Mouse (Mus musculus) adrenal gland, adult 8-10 months (tissue): ENCODE data around the gene Large2. TPM values are rescaled to one million over a fixed set of nuclear protein-coding genes. Genes with fewer than 3 reads are reported as not detected.

ENCODE experiments used
- DNase-seq: peaks from one replicate; pipeline ENCODE4 v3.0.0; 2022
- total RNA-seq, 4 experiments: library from RNA; stranded (reverse); gene quantifications; 2 replicates each; pipeline ENCODE4 v1.2.4; 2022

Large2 gene
- total RNA-seq, 4 experiments from 2014 or later = 0.40 to 4.6 (median 2.1) TPM

DNA sequence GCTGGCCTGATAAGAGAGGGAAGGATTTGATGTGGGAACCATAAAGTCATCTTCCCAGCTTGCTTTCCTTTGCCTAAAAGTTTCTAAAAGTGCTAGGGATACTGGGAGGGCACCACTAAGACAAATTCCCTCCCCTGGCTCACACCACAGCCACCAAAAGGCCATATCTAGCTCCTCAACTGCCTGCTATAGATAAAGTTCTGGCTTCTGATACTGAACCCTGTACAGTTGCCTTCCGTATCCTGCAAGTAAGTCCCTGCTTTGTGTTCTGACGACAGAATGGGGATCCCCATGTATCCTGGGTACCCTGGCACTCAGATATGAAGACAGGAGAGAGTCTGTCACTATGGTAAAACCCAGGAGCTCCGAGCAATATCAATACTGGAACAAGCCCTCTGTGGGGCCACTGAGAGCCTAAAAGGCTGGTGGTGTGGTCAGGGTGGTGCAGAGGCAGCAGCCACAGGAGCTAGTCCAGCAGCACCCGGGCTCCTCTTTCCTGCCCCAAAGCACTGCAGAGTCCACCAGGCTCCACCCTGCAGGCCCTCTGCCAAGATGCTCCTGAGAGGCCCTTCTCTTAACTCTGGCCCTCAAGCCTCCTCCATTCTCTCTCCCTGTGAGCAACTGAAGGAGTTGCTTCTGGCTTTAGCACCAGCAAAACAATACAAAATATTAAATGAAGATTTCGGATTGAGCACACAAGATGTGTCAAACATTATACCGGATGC is 15.7 kb upstream of the Large2 start:
- no peak for DNase-seq

DNA sequence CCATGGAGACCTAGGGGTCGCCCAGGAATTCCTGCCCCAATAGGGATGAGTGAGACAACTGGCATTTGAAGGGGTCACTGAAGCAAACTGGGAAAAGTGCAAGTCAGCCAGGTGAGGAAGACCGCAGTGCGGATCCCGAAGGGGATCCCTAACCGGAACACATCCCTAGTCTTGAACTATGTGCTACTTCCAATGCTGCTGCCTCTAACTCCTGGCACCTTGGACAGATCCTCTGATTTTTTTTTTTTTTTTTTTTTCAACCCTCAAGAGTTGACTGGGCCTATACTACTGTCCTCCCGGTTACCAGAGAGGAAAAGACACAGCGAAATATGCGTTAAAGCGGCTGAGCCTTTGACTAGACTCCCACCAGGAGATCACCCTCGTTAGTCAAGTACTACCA is 15.0 kb upstream of the Large2 start:
- no peak for DNase-seq

DNA sequence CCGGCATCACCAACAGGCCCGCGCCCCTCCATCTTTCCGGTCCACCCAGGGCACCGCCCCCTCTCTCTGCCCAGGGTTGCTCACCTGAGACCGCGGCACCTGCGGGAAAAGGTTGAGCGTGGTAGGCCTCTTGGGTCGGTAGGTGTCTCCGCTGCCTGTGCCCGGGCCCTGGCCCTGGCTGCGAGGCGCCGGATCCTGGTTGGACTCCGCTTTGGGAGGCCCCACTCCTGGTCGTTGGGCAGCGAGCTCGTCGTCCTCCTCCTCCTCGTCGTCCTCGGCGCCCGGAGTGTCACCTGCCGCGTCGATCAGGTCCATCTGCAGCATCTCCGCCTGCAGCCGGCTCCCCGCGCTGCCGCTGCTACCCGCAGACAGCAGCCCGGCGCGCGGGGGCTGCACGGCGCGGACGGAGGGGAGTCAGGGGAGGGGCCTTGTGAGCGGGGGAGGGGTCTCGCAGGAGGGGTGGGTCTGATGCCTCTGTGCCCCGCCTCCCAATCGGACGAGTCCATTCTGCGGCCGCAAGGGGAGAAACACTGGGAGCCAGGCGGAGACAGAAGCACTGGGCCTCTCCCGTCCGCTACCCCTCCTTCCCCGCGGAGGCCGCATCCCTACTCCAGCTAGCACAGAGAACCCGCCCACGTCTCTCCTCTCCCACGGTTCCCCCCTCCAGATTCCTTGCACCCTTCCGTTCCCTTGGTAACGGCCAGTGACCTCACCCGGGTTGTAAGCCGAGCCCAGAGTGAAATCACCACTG is 14.4 kb upstream of the Large2 start:
- peak; percentile 86 for DNase-seq

DNA sequence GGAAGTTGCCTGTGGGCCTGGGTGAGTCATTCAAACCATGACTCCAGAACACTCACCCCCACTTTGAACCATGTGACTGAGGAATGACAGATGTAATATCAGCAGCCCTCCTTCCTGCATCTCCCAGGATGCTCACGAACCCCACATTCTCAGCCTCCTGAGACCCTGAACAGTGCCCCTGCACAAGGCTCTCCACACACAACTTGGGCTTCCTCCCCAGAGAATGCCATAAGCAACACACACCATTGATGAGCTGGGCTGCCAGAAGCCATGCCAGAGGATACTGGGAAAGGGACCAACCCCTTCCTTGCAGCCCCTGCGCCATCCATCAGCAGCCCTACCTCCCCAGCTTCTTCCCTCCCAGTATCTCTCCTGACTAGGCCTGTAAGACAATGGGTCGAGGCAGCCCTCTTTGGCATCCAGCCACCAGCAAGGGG is 13.4 kb upstream of the Large2 start:
- no peak for DNase-seq

DNA sequence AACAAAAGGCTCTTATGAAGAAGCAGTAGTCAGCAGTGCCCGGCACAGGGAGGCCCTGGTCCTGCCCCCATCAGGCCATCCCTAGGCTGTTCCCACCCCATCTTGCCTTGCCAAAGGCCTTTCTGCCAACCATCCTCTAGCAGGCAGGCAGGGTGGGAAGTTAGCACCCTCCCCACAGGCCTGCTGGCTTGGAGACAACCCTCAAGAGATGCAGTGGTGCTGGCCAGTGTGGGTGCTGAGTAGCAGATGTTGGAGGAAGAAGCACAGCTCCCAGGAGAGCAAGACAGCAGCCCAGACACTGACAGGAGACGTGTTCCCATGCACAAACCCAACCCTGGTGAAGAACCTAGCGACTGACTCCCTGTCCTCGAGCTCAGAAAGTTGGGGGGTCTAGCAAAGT is 13.0 kb upstream of the Large2 start:
- DNase-seq = no peak

DNA sequence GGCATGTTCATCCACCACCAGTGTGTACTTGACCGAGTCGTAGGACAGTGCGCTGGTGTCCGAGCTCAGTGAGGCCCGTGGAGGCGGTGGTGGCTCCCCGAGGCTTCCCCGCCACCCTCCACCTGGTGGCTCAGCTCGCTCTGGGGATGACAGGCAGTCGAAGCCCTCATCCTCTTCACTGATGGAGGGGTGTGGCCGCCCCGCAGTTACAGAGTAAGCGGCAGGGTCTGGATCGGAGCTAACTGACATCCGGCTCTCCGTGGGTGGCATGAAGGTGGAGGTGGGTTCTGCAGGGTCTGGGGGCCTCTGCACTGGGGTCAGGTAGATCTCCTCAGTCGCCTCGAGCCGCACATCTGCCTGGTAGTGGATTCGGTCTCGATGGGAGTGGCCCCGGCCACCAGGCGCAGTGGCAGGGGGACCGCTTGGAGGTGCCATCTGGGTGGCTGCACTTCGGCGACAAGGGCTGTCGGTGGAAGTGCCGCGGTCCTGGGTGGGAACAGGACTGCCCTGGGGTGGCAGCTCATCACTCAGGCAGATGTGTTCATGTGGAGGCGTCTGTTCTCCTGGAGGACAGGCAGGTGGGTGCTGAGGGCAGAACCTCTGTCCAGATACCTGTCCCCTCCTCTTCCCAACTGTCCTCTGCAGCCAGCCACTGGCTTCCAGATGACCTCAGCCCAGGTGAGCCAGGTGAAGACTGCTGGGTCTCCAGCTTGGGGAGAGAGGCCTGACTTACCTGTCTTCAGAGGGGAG is 12.3 kb upstream of the Large2 start:
- no peak for DNase-seq

DNA sequence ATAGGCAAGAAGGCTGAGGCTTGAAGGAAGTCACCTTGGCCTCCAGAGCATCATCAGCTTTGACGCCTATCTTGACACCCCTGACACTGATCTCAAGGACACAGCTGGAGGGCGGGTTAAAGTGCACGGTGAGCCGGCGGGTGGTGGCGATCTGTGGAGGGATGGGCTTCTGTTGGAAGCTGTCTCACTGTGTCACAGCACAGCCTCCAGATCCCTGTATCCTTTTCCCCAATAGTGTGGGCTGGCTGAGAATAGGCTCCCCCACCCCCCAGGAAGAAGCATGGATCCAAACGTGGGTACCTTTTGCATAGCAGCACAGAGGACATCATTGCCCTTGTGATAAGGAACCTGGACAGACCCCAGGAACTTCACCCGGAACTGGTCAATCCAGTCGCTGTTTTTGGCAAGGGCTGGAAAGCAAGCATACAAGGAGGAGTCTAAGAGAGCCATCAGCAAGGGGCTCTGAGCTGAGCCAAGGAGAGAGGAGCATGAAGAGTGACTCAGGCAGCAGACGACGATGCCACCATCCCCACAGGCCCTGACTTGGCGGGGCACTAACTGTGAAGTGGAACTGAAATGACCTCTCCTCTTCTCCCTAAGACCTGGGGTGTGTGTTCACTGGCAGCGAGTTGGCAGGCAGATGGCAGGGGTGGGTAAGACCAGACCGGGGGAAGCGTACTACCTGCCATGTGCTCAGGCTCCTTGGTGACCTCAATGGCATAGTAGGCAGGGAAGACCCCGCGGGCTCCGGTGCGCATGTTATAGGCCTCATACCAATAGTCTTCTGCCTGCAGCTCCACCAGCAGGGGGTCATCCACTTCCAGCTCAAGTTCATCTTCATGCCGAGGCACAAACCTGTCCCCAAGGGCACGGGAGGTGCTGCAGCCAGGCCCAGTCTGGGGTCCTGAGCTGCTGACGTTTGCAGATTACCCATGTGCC is 10.7 kb upstream of the Large2 start:
- no peak for DNase-seq

DNA sequence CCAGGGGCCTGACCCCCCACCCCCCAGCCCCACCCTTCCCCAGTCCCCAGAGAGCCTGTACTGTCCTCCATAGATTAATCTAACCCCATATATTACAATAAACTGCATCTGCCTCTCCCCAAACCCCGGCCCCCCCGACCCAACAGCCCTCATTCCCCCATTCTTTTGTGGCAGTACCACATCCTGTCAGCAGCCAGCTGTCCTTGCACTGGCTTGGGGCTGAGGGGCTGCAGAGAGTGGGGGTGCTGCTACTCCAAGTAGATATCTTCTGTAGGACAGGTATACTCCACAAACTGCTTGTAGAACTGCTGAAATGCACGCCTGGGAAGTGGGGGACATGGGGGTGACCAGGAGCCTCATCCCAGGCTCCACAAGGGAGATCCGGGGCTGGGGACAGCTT is 9.4 kb upstream of the Large2 start:
- DNase-seq = no peak

DNA sequence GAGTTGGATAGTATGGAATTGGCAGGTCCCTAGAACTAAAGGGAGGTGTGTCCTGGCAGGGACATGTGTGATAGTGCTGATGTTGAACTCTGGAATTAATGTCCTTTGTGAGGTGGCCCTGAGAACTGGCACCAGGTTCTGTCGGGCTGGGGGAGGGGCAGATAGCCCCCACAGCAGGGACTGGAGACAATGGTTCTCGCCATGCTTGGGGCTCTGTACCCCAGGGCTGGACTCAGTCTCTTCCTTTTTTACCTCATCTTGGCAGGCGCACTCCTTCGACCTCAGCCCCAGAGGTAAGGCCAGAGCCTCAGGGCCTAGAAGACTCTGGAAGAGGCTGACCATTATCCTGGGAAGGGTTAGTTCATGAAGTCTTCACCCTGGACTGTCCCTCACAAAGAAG is 8.1 kb upstream of the Large2 start:
- DNase-seq = no peak

DNA sequence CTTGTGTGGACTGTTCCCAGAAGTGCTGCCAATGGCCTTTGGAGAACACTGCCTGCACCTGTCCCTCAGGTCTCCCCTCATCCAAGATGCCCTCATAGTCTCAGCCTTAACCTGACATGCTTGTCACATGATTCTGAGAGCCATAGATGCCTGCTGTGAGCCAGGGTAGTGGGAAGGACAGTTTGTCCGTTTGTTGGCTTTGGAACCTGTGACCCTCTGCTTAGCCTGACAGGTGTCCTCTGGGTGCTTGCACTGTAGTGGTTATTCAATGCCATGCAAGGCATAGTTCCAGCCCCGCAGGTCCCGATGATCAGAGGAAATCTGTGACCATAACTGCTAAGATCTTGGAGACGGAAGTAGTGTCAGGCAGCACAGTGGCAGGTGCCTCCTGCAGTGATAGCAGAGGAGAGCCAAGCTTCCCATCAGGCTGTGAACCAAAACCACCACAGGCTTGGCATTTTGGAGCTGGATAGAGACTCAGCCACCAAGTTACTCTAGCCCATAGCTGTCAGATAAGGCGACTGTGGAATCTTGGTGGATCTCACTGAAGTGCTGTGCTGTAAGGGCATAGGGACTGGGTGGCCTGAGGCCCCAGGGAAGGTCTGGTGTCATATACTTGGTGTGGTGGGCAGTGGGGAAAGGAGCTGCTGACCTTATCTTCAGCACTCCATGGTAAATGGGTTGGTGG is 7.4 kb upstream of the Large2 start, which contains the start of gene 1700029I15Rik:
Gene 1700029I15Rik, plus strand, starts transcription at position 638 of the 688 bp plus-strand sequence.
- no peak for DNase-seq

DNA sequence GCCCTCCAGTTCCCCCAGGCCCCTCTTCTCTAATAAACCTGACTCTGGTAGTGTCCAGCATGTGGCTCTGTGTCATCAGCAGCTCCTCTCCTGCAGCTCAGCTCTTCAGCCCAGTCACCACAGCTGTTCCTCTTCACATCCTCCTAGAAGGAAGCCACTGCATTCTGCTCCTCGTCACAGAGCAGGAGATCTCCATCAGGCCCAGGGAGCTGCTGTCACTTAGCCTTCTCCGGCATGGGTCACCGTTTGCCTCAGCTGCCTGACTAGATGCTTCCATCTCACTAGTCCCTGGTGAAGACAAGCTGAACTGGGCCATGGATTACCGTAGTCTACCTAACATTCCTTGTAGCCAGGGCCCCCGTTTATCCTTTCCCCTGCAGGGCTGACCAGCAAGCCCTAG is 6.5 kb upstream of the Large2 start:
- DNase-seq = no peak

DNA sequence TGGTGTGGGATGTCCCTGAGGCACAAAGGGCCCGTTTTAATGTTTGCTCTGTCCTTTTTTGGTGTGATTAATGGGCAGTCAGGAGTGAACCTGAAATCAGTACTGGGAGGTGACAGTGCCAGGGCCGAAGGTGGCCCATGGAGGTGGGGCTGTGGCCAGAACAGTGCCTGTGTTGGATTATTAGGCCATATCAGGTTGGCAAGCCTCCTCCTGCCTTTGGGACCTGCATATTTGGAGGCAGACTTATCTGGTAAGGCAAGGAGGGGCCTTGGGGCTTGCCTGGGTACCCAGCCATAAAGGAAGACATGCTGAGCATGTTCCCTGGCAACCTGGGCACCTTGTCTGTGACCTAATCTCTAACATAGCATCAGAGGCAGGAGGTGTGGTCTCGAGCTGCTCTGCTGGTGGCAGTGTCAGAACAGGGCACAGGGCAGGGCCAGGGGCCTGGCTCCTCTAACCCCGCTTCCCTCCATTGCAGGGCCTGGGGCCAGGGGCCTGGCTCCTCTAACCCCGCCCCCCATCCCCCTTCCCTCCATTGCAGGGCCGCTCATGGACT is 5.9 kb upstream of the Large2 start:
- no peak for DNase-seq

DNA sequence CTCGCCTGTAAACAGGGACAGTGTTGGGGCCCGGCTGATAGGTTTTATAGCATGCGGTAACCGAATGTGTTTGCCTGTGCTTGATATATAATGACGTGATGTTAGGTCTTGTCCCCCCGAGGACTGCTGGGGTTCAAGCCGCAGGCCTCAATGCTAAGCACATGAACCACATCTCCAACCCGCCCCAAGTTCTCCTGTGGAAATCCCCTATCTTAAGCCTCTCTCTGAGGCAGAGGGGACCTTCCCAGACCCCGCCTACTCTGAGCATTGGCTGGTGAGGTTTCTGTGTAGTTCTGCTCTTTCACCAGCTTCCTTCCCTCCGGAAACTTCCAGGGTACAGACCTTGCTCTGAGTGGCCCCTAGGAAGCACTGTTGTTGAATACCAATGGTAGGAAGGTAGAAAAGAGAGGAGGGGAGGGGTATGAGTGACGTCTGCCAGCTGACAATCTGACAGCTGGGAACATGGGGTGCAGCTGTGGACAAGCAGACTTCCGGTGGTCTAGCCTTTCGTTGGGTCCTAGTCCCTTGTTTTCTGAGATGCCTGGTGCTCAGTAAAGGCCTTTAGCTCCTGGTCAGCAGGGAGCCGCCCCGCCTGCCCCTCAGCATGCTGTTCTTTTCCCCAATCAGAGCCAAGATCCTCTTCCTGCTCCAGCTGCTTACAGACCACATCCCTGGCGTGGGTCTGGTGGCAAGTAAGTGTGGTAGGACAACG is 5.3 kb upstream of the Large2 start:
- DNase-seq = no peak

DNA sequence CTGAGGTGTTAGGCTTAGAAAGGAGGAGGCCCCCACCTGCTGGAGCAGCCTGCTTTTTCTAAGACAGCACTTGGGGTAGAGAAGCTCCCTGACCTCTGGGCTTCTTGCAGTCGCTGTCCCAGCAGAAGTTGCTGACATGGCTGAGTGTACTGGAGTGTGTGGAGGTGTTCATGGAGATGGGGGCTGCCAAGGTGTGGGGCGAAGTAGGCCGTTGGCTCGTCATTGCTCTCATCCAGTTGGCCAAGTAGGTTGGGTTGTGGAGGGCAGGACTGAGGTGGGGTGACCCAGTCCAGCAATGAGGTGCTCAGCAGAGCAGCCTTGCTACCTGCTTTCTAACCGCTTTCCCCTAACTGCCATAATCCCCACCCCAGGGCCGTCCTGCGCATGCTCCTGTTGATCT is 2.7 kb upstream of the Large2 start:
- no peak for DNase-seq

DNA sequence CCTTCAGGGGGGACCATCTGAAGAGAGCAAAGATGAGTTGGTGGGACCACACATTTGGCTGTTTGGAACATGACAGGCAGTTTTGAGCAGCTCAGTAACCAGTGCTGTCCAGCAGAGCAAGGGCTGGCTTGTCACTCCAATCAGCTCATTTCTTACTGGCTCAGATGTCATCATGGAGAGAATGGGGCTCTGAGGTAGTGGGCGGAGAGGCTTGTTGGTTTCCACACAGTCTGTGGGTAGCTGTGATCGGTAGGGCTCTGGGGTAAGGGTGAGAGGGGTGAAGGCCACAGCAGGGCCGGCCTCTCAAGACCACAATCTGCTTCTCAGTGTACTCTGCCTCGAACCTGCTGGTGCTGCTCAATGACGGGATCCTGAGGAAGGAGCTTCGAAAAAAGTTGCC is 1.6 kb upstream of the Large2 start:
- DNase-seq = no peak

DNA sequence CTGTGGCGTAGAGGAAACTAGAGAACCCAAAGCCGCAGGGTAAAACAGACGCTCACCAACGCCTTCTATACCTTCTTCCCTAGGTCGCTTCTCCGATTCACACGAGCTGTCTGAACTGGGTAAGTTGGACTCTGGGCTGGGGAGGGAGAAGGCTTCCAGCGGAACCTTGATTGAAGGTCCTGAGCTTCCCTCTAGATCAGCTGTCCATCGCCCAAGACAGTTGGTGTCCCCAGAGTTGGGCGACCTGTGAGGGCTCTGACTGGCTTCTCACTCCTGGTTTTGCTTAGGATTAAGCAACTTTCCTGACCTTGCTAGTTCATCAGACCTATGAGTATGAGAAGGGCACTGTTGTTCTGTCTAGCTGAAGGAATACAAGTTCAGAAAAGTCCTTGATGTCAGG is 1.1 kb upstream of the Large2 start:
- DNase-seq = no peak

DNA sequence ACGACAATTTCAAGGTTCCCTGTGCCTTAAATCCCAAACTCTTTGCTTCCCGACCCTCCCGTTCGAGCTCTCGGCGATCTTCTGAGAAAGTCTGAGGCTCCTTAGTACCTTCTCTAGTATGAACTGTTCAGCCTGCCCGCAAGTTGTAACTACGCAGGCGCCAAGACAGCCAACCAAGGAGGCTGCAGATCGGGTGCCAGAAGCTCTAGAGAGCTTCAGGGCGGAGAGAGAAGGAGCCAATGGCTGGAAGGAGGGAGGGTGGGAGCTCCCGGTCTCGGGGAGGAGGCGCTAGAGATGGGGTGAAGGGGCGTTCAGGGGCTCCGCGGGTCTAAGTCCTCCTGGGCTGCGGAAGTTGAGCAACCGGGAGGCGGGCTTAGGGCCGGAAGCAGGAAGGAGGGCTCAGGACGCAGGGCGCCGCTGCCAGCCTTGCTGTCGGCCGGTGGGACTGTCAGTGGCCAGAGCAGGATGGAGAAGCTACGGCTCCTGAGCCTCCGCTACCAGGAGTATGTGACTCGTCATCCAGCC is 492 bp upstream of the Large2 start:
- DNase-seq = peak; percentile 99

DNA sequence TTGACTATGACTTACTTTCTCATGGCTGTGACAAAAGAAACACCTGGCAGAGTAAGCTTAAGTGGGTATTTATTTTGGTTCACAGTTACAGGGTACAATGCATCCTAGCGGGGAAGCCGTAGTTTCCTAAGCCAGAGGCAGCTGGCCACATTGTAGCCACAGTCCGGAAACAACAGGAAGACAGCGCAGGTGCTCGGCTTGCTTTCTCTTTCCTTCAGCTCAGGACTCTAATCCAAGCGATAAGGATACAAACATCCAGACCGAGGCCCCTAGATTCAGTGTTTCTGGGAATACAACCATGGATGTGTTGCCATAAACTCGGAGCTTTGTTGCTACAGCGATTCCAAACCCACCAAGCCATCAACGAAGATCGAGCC is 1.2 kb downstream of the Large2 start:
- no peak for DNase-seq

DNA sequence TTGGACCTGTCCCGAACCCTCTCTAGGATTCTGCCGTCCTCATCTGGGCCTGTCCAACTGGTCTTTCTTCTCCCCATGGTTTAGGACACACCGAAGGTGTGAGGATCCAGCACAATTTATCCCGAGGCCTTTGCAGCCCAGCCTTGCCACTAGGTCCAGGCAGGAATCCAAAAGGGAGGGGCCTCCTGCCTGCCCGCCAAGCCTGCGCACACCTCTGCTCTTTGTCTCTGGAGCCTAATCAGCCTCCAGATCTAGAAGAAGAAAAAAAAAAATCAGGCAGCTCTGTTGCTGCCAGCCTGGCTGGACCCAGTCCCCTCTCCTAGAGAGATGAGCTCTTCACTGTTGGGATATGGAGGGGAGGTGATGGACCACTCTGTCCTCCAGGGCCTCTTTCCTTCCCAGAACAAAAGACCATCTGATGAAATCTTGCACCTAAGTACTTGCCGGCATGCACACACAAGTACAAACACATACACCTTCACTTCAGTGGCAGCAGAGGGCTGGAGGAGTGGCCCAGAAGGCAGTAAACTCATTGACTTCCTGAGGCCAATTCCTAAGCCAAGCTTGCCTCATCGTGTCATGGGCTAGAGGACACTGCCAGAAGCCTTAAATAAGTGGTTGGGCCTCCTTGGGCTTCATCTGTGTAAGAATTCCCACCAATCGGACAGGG is 1.8 kb downstream of the Large2 start:
- DNase-seq = no peak
